Mouse (Mus musculus): ENCODE results near the gene 3110082I17Rik. TPM values are rescaled to one million over a fixed set of nuclear protein-coding genes. Genes with fewer than 3 reads are reported as not detected.
"Not testable (repeated sequence)": the region's sequence is repeated elsewhere in the genome, so short reads cannot be mapped to it uniquely, and the experiment has no call there.

3110082I17Rik gene
- polyA plus RNA-seq, 1 experiment from 2014 or later, result 44.4 TPM

DNA sequence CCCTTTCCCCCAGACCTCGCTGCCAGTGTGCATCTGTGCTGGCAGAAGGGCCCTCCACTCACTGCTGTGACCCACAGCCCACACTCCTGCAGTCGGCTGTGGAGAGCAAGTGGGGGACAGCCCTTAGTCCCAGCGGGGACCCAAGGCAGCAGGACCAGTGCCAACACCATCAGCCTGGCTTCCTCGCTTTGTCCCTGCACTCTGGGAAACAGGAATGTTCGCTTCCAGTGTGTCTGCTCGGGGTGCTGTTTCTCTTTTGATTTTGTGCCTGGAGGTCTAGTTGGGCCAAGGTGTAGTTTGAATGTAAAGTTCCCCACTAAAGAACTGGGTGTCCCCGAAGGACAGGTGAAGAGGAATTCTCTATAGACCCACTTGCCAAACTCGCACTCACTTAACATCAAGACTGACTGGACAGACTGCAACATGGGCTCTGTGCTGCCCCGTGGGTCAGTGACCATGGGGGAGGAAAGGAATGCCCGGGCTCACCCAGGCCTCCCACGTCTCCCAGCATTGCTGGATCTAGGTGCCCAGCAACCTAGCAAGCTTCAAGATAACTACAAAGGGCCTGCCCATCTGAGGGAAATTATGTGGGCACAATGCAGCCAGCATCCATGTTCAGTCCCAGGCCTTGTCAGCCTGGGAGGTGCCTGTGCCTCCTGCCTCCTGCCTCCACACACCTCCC, 68.9 kb downstream of the 3110082I17Rik start:
- no peak overlapping the region; the same call in 1 of the 2 replicates for H3K4me2 ChIP-seq
- DNase-seq, result no peak

GRCm38 (mm10) chr5:139390324-139391119, 69.8 kb downstream of the 3110082I17Rik start:
- H3K4me2 ChIP-seq; H3K9me3 ChIP-seq (ENCODE audit: low read depth, low read length); H3K27me3 ChIP-seq (ENCODE audit: insufficient read depth, low read length); DNase-seq; H3K36me3 ChIP-seq (ENCODE audit: insufficient read depth); ATAC-seq (ENCODE audit: insufficient read depth): not testable (repeated sequence)
- peaks cover 23% of the 10 kb centered on the region for H3K4me1 ChIP-seq (ENCODE audit: insufficient read depth)
- H3K9ac ChIP-seq, result peak overlapping the region; percentile 34; the same call in 1 of the 2 replicates
- H3K27ac ChIP-seq (ENCODE audit: low read depth), result peak overlapping the region; percentile 86
- peak overlapping the region; percentile 12; the same call in 1 of the 2 replicates for H3K4me3 ChIP-seq (ENCODE audit: low read depth, low read length)
- 72% methylated on average over 5 of the region's 5 CpGs for WGBS

More for the DNA sequence above, 68.9 kb downstream of the 3110082I17Rik start:
- H3K4me3 ChIP-seq (ENCODE audit: low read depth, low read length), result peak overlapping the region; percentile 12; the same call in 1 of the 2 replicates
- WGBS, result 72% methylated on average over 11 of the region's 11 CpGs
- H3K9me3 ChIP-seq (ENCODE audit: low read depth, low read length), result no peaks in the 10 kb centered on the region
- peaks cover 23% of the 10 kb centered on the region for H3K4me1 ChIP-seq (ENCODE audit: insufficient read depth)
- H3K9ac ChIP-seq, result 0 out of 2 replicates have a peak overlapping the region, but pooled peaks have one; percentile 9
- peaks cover 4% of the 10 kb centered on the region; the same call in 1 of the 2 replicates for H3K36me3 ChIP-seq (ENCODE audit: insufficient read depth)
- H3K27ac ChIP-seq (ENCODE audit: low read depth), result no peak overlapping the region
- H3K27me3 ChIP-seq (ENCODE audit: insufficient read depth, low read length), result no peaks in the 10 kb centered on the region
- no peak for TF ChIP-seq CTCF (IDR thresholded peaks at IDR 0.05; ENCODE audit: low read depth)
- no peak for ATAC-seq (ENCODE audit: insufficient read depth)

GRCm38 (mm10) chr5:139389676-139390061, 70.7 kb downstream of the 3110082I17Rik start:
- no peaks in the 10 kb centered on the region for H3K27me3 ChIP-seq (ENCODE audit: insufficient read depth, low read length)
- H3K27ac ChIP-seq (ENCODE audit: low read depth), result peak overlapping the region; percentile 86
- peak overlapping the region; percentile 20; the same call in 1 of the 2 replicates for H3K4me2 ChIP-seq
- peak; percentile 84 for ATAC-seq (ENCODE audit: insufficient read depth)
- peak; percentile 74 for DNase-seq
- H3K36me3 ChIP-seq (ENCODE audit: insufficient read depth), result peaks cover 4% of the 10 kb centered on the region; the same call in 1 of the 2 replicates
- no peaks in the 10 kb centered on the region for H3K9me3 ChIP-seq (ENCODE audit: low read depth, low read length)
- H3K9ac ChIP-seq, result peak overlapping the region; percentile 34; the same call in 1 of the 2 replicates
- H3K4me1 ChIP-seq (ENCODE audit: insufficient read depth), result peaks cover 26% of the 10 kb centered on the region
- 5% methylated on average over 6 of the region's 6 CpGs for WGBS
- no peak for TF ChIP-seq CTCF (IDR thresholded peaks at IDR 0.05; ENCODE audit: low read depth)
- H3K4me3 ChIP-seq (ENCODE audit: low read depth, low read length), result peak overlapping the region; percentile 4; the same call in 1 of the 2 replicates

DNA sequence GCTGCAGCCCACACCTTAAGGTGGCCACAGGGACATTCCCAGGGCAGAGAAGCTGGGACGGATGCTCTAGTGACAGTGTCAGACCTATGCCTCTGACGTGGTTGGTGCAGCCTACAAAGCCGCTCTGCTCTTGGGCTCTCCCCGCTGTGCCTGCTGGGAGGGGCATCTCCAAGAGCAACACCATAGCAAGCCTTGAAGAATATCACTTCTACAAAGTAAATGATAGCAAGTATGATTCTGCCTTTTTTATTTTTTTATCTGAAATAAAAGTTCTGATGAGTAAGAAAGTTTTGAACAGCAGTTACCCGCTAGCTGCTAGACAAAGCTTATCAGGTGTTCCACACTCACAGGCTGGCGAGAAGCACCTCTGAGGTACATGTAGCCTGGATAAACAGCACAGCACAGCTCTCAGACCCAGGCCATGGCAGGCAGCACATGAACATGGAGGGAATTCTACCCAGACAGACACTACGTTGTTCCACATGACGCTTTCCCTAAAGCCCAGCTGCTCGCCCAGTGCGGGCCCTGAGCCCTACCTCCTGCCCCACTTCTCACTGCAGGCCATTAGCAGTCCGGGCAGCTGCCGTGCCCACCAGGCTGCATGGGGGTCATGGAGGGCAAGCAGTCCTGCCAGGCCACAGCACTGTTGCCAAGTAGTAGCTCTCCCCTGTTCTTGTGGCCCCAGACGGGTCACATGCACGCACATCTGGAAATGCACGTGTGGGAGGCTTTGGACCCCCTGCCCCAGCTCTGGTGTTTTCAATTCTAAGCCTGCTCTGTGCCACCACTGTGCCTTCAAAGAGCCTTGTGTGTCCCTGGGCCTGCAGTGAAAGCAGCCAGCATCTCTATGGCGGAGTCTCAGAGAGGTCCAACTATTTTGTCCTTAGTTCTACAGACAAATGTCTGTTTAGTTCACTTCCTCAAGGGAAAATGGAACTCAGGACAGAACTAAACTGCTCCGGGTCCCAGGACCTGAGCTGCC, 71.3 kb downstream of the 3110082I17Rik start:
- Histone ChIP-seq H3K36me3 (ENCODE audit: insufficient read depth) (peaks cover 4% of the 10 kb centered on the region; the same call in 1 of the 2 replicates), H3K4me3 (ENCODE audit: low read depth, low read length) (no peak overlapping the region), H3K9me3 (ENCODE audit: low read depth, low read length) (no peaks in the 10 kb centered on the region), H3K4me1 (ENCODE audit: insufficient read depth) (peaks cover 26% of the 10 kb centered on the region), H3K9ac (peak overlapping the region; percentile 13; the same call in 1 of the 2 replicates), H3K27me3 (ENCODE audit: insufficient read depth, low read length) (no peaks in the 10 kb centered on the region), H3K27ac (ENCODE audit: low read depth) (peak overlapping the region; percentile 86), H3K4me2 (0 out of 2 replicates have a peak overlapping the region, but pooled peaks have one; percentile 20)
- TF ChIP-seq CTCF (IDR thresholded peaks at IDR 0.05; ENCODE audit: low read depth), result no peak
- no peak for ATAC-seq (ENCODE audit: insufficient read depth)
- no peak for DNase-seq
- 62% methylated on average over 17 of the region's 17 CpGs for WGBS

GRCm38 (mm10) chr5:139388195-139388570, 72.1 kb downstream of the 3110082I17Rik start:
- H3K4me1 ChIP-seq (ENCODE audit: insufficient read depth), result peaks cover 26% of the 10 kb centered on the region
- no peaks in the 10 kb centered on the region for H3K27me3 ChIP-seq (ENCODE audit: insufficient read depth, low read length)
- no peaks in the 10 kb centered on the region for H3K9me3 ChIP-seq (ENCODE audit: low read depth, low read length)
- 0 out of 2 replicates have a peak overlapping the region, but pooled peaks have one; percentile 20 for H3K4me2 ChIP-seq
- no peak overlapping the region for H3K4me3 ChIP-seq (ENCODE audit: low read depth, low read length)
- DNase-seq, result peak; percentile 33
- H3K9ac ChIP-seq, result no peak overlapping the region
- no peak for TF ChIP-seq CTCF (IDR thresholded peaks at IDR 0.05; ENCODE audit: low read depth)
- peak overlapping the region; percentile 86 for H3K27ac ChIP-seq (ENCODE audit: low read depth)
- WGBS, result 59% methylated on average over 4 of the region's 4 CpGs
- peaks cover 4% of the 10 kb centered on the region; the same call in 1 of the 2 replicates for H3K36me3 ChIP-seq (ENCODE audit: insufficient read depth)
- ATAC-seq (ENCODE audit: insufficient read depth), result no peak
